Mouse (Mus musculus): ENCODE measurements around the gene Phlpp1.

DNA sequence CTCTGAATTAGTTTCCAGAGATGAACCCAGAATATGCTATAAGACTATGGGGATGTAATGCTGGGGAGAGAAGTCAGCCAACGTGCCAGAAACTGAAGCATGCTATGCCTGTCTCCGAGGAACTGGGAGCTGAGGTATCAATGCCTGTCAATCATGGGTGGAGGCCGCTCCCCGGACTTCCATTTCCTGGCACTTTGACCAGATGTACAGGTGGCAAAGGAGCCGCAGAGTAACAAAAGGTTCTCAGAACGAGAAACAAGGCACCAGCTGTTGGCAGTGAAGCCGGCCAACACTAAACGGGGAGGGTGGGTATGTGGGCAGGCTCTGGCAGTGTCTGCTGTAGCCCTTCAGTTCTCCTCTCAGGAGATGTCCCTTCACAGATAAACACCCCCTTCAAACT is 256.6 kb downstream of the Phlpp1 start:
- TF ChIP-seq EP300 (IDR thresholded peaks at IDR 0.05; ENCODE audit: low read depth) (no peak), CTCF (IDR thresholded peaks at IDR 0.05; ENCODE audit: low read depth) (no peak)
